Mouse (Mus musculus) hindbrain, postnatal 0 days (tissue): Measurements from ENCODE around the gene Eci1. TPM values are rescaled to one million over a fixed set of nuclear protein-coding genes. Genes with fewer than 3 reads are reported as not detected.

Experiments
- ATAC-seq: fragments of 200-750 bp; cut with Nextera tagmentation; 2 replicates; pipeline ENCODE4 v1.8.0; 2017; ENCODE audit warnings: mild to moderate bottlenecking, moderate TSS enrichment, moderate library complexity
- DNase-seq: peaks from one replicate; pipeline ENCODE4 v3.0.0-alpha.2; 2015; ENCODE audit warnings: low spot score
- H3K27ac ChIP-seq: fragments of 300-500 bp; sonication (generic); 2 replicates; pipeline ENCODE4 v1.5.1; 2014; ENCODE audit warnings: mild to moderate bottlenecking
- H3K27me3 ChIP-seq: fragments of 300-500 bp; sonication (generic); 2 replicates; pipeline ENCODE4 v1.6.1; 2014; ENCODE audit warnings: low read length, mixed read lengths; ENCODE audit not compliant: insufficient read depth
- H3K36me3 ChIP-seq: fragments of 300-500 bp; sonication (generic); 2 replicates; pipeline ENCODE4 v1.6.1; 2014; ENCODE audit warnings: low read length, mixed read lengths; ENCODE audit not compliant: insufficient read depth
- H3K4me1 ChIP-seq: fragments of 300-500 bp; sonication (generic); 2 replicates; pipeline ENCODE4 v1.6.1; 2014; ENCODE audit warnings: antibody characterized with exemption, low read length, mixed read lengths; ENCODE audit not compliant: insufficient read depth
- H3K4me2 ChIP-seq: fragments of 300-500 bp; sonication (generic); 2 replicates; pipeline ENCODE4 v1.6.1; 2014; ENCODE audit warnings: low read depth, mild to moderate bottlenecking, low read length, moderate library complexity, mixed read lengths
- H3K4me3 ChIP-seq: fragments of 300-500 bp; sonication (generic); 2 replicates; pipeline ENCODE4 v1.5.1; 2014; ENCODE audit warnings: low read length
- H3K9ac ChIP-seq: fragments of 300-500 bp; sonication (generic); replicated peaks from 2 replicates; pipeline ENCODE4 v1.6.1; 2014; ENCODE audit warnings: mild to moderate bottlenecking, low read length, moderate library complexity, mixed read lengths
- H3K9me3 ChIP-seq: fragments of 300-500 bp; sonication (generic); 2 replicates; pipeline ENCODE4 v1.6.1; 2016; ENCODE audit warnings: low read length, mixed read lengths
- CTCF ChIP-seq: IDR thresholded peaks from 2 replicates; pipeline ENCODE4 v1.5.1; 2016; ENCODE audit warnings: antibody characterized with exemption, control low read depth, low read depth
- WGBS: fragments of 180-500 bp; shearing (Covaris S2); extraction: QIAGEN DNeasy Blood & Tissue Kit; methylation state at CpG from one replicate; pipeline ENCODE4 v1.1.7; 2014; 5-methylcytosine and 5-hydroxymethylcytosine counted together
- polyA plus RNA-seq: library from polyadenylated mRNA; unstranded; fragments of >200 nt; fragmentation: Nextera tagmentation; extraction: Ambion mirVana; gene quantifications from 2 replicates; pipeline ENCODE4 v1.2.1, GENCODE M21; 2015
- total RNA-seq: library from RNA; depleted of rRNA; stranded (reverse); fragments of >200 nt; gene quantifications from 2 replicates; pipeline ENCODE4 v1.2.3, GENCODE M21; 2014

The Eci1 gene
- total and polyA plus RNA-seq, 2 experiments from 2014 or later = 47.9 to 56.8 TPM

DNA sequence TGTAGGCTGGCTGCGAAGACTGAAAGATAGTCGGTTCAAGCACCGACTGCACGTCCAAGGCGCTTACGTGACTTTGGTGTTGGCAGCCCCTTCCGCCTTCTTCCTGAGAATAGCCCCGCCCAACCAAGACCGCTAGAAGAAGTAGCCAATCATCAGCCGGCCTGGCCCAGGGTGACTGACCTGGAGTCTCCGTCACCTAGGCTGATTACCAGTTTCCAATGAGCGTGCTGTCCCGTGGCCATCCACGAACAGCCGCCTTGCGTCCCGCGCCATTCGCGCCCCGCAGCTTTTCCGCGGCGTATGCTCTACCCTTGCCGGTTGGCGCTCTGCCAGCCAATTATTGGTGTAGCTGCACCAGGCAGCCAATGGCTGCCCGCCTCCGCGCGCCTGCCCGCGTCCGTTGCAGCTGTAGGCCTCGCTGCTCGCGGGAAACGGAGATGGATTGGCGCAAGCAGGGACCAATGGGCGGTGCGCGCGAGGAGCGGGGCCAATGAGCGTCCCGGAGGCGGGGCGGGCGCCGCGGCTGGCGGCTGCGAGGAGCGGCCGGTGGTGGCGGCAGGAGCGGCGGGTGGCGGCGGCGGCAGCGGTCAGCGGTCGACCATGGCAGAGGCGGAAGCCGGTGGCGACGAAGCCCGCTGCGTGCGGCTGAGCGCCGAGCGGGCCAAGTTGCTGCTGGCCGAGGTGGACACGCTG lies 43.6 kb downstream of the Eci1 start, which contains the start of the genes E4f1 and Pgp:
E4f1 (minus strand) TSS at position 404 of the 693 bp plus-strand sequence.
Pgp (plus strand) TSS at position 483 of the 693 bp plus-strand sequence.
- H3K9ac ChIP-seq = peak within 1 kb of the TSS; percentile 80
- TF ChIP-seq CTCF = no peak
- peak within 1 kb of the TSS; percentile 79 for H3K4me3 ChIP-seq
- ATAC-seq (peak; percentile 96), DNase-seq (peak; percentile 100)
- no peaks in the 10 kb centered on the region for H3K9me3 ChIP-seq
- H3K4me1 ChIP-seq = peaks cover 18% of the 10 kb centered on the region
- under 1% methylated on average over 63 of the region's 75 CpGs for WGBS
- H3K27me3 ChIP-seq = no peaks in the 10 kb centered on the region
- peak within 1 kb of the TSS; percentile 97 for H3K4me2 ChIP-seq
- peak within 1 kb of the TSS; percentile 92 for H3K27ac ChIP-seq
- H3K36me3 ChIP-seq = peaks cover 8% of the 10 kb centered on the region; the same call in 1 of the 2 replicates

GRCm38 (mm10) chr17:24470701-24471527 lies 44.5 kb downstream of the Eci1 start:
- ATAC-seq = peak; percentile 22
- H3K36me3 ChIP-seq = peaks cover 16% of the 10 kb centered on the region
- H3K4me2 ChIP-seq = peak overlapping the region; percentile 97
- TF ChIP-seq CTCF = no peak
- H3K9ac ChIP-seq = peak overlapping the region; percentile 80
- peaks cover 18% of the 10 kb centered on the region for H3K4me1 ChIP-seq
- peak overlapping the region; percentile 79 for H3K4me3 ChIP-seq
- DNase-seq = peak; percentile 53
- peak overlapping the region; percentile 92 for H3K27ac ChIP-seq
- WGBS = under 1% methylated on average over 68 of the region's 68 CpGs
- H3K9me3 ChIP-seq = no peaks in the 10 kb centered on the region
- H3K27me3 ChIP-seq = no peaks in the 10 kb centered on the region

DNA sequence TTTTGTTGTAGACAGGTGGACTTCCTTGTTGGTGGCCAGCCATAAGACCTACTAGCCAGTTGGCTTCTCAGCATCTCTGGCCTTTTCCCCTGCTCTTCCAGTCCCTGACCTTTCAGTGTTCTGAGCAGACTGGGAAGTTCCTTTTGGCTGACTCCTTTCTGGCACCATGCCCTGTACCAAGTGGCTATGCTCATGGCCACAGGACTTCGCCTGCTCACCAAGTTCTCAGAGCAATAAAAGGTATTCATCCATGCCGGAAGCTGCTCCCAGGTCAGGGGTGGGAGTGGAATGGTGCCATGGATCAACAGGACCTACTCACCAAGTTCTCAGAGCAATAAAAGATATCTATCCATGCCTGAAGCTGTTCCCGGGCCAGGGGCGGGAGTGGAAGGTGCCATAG lies 46.1 kb downstream of the Eci1 start:
- H3K9ac ChIP-seq = no peak overlapping the region
- no peaks in the 10 kb centered on the region for H3K9me3 ChIP-seq
- no peak overlapping the region; the same call in 1 of the 2 replicates for H3K27ac ChIP-seq
- H3K36me3 ChIP-seq = peaks cover 30% of the 10 kb centered on the region
- peak overlapping the region; percentile 97 for H3K4me2 ChIP-seq
- WGBS = 69% methylated on average over 4 of the region's 4 CpGs
- no peaks in the 10 kb centered on the region for H3K27me3 ChIP-seq
- H3K4me3 ChIP-seq = 0 out of 2 replicates have a peak overlapping the region, but pooled peaks have one; percentile 79
- ATAC-seq (no peak), DNase-seq (peak; percentile 59)
- no peak for TF ChIP-seq CTCF
- peaks cover 18% of the 10 kb centered on the region for H3K4me1 ChIP-seq

DNA sequence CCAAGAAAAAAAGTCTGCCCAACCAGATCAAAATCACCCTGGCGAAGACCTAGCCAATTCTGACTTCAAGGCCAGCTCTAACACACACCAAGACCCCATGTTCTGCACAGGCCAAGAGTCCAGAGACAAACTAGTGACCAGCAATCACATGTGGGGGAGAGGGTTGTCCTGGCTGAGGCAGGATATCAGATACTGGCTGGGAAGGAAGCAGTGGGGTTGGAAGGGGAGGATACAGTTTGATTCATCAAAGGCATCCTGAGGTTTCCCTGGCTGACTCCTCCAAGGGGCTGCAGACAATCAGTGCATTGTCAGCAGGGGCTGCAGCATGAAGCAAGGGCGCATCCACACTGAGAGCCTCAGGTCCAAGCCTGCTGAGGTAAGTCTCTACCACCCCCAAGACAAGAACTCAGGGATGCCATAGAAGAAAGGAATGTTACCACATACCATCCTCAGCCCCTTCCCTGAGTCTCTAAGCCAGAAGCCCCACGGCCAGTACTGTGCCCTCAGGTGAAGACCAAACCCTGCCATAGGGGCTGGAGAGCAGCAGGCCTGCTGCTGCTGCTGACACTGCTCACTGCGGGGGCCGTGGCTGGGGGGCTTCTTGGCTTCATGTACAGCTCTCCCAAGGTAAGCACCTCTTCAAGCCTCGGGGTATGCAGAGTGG lies 47.3 kb downstream of the Eci1 start, which contains the start of gene Bricd5:
Bricd5 (plus strand) TSS at position 273 of the 664 bp plus-strand sequence.
- Histone ChIP-seq H3K36me3 (peaks cover 30% of the 10 kb centered on the region), H3K9ac (0 out of 2 replicates have a peak within 1 kb of the TSS, but pooled peaks have one; percentile 25), H3K27me3 (no peaks in the 10 kb centered on the region), H3K4me2 (peak within 1 kb of the TSS; percentile 97), H3K4me3 (no peak within 1 kb of the TSS), H3K27ac (peak within 1 kb of the TSS; percentile 71), H3K9me3 (no peaks in the 10 kb centered on the region), H3K4me1 (peaks cover 25% of the 10 kb centered on the region)
- no peak for TF ChIP-seq CTCF
- DNase-seq = no peak
- WGBS = 74% methylated on average over 6 of the region's 6 CpGs
- no peak for ATAC-seq

DNA sequence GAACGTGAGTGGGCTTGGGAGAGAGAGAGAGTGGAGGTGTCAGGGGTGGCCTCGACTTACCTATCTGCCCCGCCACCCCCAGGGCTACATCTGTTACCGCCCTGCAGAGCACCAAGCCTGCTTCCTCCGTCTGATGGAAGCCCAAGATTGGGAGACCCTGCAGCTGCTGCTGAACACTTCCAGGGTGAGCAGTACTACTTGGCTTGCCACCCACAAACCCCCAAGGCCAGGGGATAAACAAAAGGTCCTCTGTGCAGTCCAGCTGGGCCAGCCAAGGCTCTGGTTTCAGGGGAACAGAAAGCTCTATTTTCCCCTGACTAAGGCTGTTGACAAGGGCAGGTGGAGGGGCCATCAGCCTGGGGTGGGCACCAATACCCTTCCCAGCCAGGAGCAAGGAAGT lies 48.1 kb downstream of the Eci1 start:
- H3K9ac ChIP-seq = 0 out of 2 replicates have a peak overlapping the region, but pooled peaks have one; percentile 25

GRCm38 (mm10) chr17:24475586-24475985 lies 49.1 kb downstream of the Eci1 start:
- Histone ChIP-seq H3K9ac (no peak overlapping the region), H3K4me3 (no peak overlapping the region), H3K4me1 (peaks cover 25% of the 10 kb centered on the region), H3K27ac (peak overlapping the region; percentile 71; the same call in 1 of the 2 replicates), H3K36me3 (peaks cover 30% of the 10 kb centered on the region), H3K9me3 (no peaks in the 10 kb centered on the region), H3K4me2 (no peak overlapping the region), H3K27me3 (no peaks in the 10 kb centered on the region)
- WGBS = 94% methylated on average over 6 of the region's 6 CpGs
- no peak for TF ChIP-seq CTCF
- ATAC-seq (no peak), DNase-seq (no peak)

More for the DNA sequence above, 48.1 kb downstream of the Eci1 start:
- Histone ChIP-seq H3K4me2 (no peak overlapping the region), H3K4me3 (no peak overlapping the region), H3K27me3 (no peaks in the 10 kb centered on the region), H3K36me3 (peaks cover 30% of the 10 kb centered on the region), H3K27ac (peak overlapping the region; percentile 71), H3K4me1 (peaks cover 25% of the 10 kb centered on the region), H3K9me3 (no peaks in the 10 kb centered on the region)
- no peak for ATAC-seq
- TF ChIP-seq CTCF = no peak
- 75% methylated on average over 5 of the region's 5 CpGs for WGBS
- peak; percentile 49 for DNase-seq
